Mouse (Mus musculus): ENCODE data around the gene Ascl3. TPM values are rescaled to one million over a fixed set of nuclear protein-coding genes. Genes with fewer than 3 reads are reported as not detected.

Ascl3 gene
- not detected in 2 replicates for polyA plus RNA-seq (2014; fragmentation: Nextera tagmentation; extraction: Ambion mirVana)

- DNase-seq (no peak), ATAC-seq (ENCODE audit: low FRiP score, low TSS enrichment) (no peak)
- no peaks in the 10 kb centered on the region for H3K27me3 ChIP-seq (ENCODE audit: control insufficient read depth, insufficient read depth, low read length)
- no peak within 1 kb of the TSS for H3K9ac ChIP-seq (replicated peaks; ENCODE audit: low read length)
- no peaks in the 10 kb centered on the region for H3K9me3 ChIP-seq (ENCODE audit: control insufficient read depth, low read length)
- no peak within 1 kb of the TSS for H3K4me2 ChIP-seq (ENCODE audit: low read length)
- H3K36me3 ChIP-seq (ENCODE audit: control insufficient read depth, insufficient read depth, low read length) = peaks cover 26% of the 10 kb centered on the region
- H3K4me1 ChIP-seq (ENCODE audit: control insufficient read depth, insufficient read depth, low read length) = no peaks in the 10 kb centered on the region
- no peak within 1 kb of the TSS for H3K27ac ChIP-seq (replicated peaks; ENCODE audit: low read depth, low read length)
- 90% methylated on average over 5 of the region's 5 CpGs for WGBS
- H3K4me3 ChIP-seq (replicated peaks; ENCODE audit: low read depth, low read length) = no peak within 1 kb of the TSS
Measured at GRCm38 (mm10) chr7:109731626-109732025, at the start of gene Ascl3. Ascl3 (minus strand) TSS chr7:109731726.

- H3K9ac ChIP-seq (replicated peaks; ENCODE audit: low read length) = peak overlapping the region; percentile 57
- no peak overlapping the region for H3K27ac ChIP-seq (replicated peaks; ENCODE audit: low read depth, low read length)
- peak overlapping the region; percentile 94 for H3K4me2 ChIP-seq (ENCODE audit: low read length)
- peaks cover 27% of the 10 kb centered on the region; the same call in 1 of the 2 replicates for H3K27me3 ChIP-seq (ENCODE audit: control insufficient read depth, insufficient read depth, low read length)
- H3K9me3 ChIP-seq (ENCODE audit: control insufficient read depth, low read length) = no peaks in the 10 kb centered on the region
- DNase-seq (no peak), ATAC-seq (ENCODE audit: low FRiP score, low TSS enrichment) (peak; percentile 51)
- 0 out of 2 replicates have a peak, but pooled peaks cover 3% of the 10 kb centered on the region for H3K4me1 ChIP-seq (ENCODE audit: control insufficient read depth, insufficient read depth, low read length)
- H3K36me3 ChIP-seq (ENCODE audit: control insufficient read depth, insufficient read depth, low read length) = no peaks in the 10 kb centered on the region
- peak overlapping the region; percentile 56 for H3K4me3 ChIP-seq (replicated peaks; ENCODE audit: low read depth, low read length)
- 2% methylated on average over 24 of the region's 24 CpGs for WGBS
Measured at GRCm38 (mm10) chr7:109781087-109781469, 49.6 kb upstream of the Ascl3 start.

- H3K9me3 ChIP-seq (ENCODE audit: control insufficient read depth, low read length) = no peaks in the 10 kb centered on the region
- H3K27me3 ChIP-seq (ENCODE audit: control insufficient read depth, insufficient read depth, low read length) = no peaks in the 10 kb centered on the region
- DNase-seq (no peak), ATAC-seq (ENCODE audit: low FRiP score, low TSS enrichment) (no peak)
- H3K4me1 ChIP-seq (ENCODE audit: control insufficient read depth, insufficient read depth, low read length) = no peaks in the 10 kb centered on the region
- H3K9ac ChIP-seq (replicated peaks; ENCODE audit: low read length) = no peak overlapping the region
- H3K4me2 ChIP-seq (ENCODE audit: low read length) = no peak overlapping the region
- H3K27ac ChIP-seq (replicated peaks; ENCODE audit: low read depth, low read length) = no peak overlapping the region
- H3K4me3 ChIP-seq (replicated peaks; ENCODE audit: low read depth, low read length) = no peak overlapping the region
- H3K36me3 ChIP-seq (ENCODE audit: control insufficient read depth, insufficient read depth, low read length) = no peaks in the 10 kb centered on the region
Measured at GRCm38 (mm10) chr7:109772251-109772650, 40.7 kb upstream of the Ascl3 start.

GRCm38 (mm10) chr7:109768699-109769383 is 37.3 kb upstream of the Ascl3 start:
- WGBS = 76% methylated on average over 2 of the region's 2 CpGs
- Histone ChIP-seq H3K4me1 (ENCODE audit: control insufficient read depth, insufficient read depth, low read length) (no peaks in the 10 kb centered on the region), H3K4me2 (ENCODE audit: low read length) (no peak overlapping the region), H3K36me3 (ENCODE audit: control insufficient read depth, insufficient read depth, low read length) (no peaks in the 10 kb centered on the region), H3K4me3 (replicated peaks; ENCODE audit: low read depth, low read length) (no peak overlapping the region), H3K27ac (replicated peaks; ENCODE audit: low read depth, low read length) (no peak overlapping the region), H3K27me3 (ENCODE audit: control insufficient read depth, insufficient read depth, low read length) (no peaks in the 10 kb centered on the region), H3K9me3 (ENCODE audit: control insufficient read depth, low read length) (no peaks in the 10 kb centered on the region), H3K9ac (replicated peaks; ENCODE audit: low read length) (no peak overlapping the region)
- ATAC-seq (ENCODE audit: low FRiP score, low TSS enrichment) = no peak
- DNase-seq = no peak

GRCm38 (mm10) chr7:109767575-109768350 is 36.2 kb upstream of the Ascl3 start:
- Histone ChIP-seq H3K9me3 (ENCODE audit: control insufficient read depth, low read length) (no peaks in the 10 kb centered on the region), H3K9ac (replicated peaks; ENCODE audit: low read length) (no peak overlapping the region), H3K4me1 (ENCODE audit: control insufficient read depth, insufficient read depth, low read length) (no peaks in the 10 kb centered on the region), H3K4me3 (replicated peaks; ENCODE audit: low read depth, low read length) (no peak overlapping the region), H3K4me2 (ENCODE audit: low read length) (no peak overlapping the region), H3K27me3 (ENCODE audit: control insufficient read depth, insufficient read depth, low read length) (no peaks in the 10 kb centered on the region), H3K27ac (replicated peaks; ENCODE audit: low read depth, low read length) (no peak overlapping the region), H3K36me3 (ENCODE audit: control insufficient read depth, insufficient read depth, low read length) (no peaks in the 10 kb centered on the region)
- WGBS = 83% methylated on average over 7 of the region's 7 CpGs
- no peak for ATAC-seq (ENCODE audit: low FRiP score, low TSS enrichment)
- DNase-seq = no peak

- no peak overlapping the region for H3K4me3 ChIP-seq (replicated peaks; ENCODE audit: low read depth, low read length)
- no peaks in the 10 kb centered on the region for H3K4me1 ChIP-seq (ENCODE audit: control insufficient read depth, insufficient read depth, low read length)
- no peak overlapping the region for H3K9ac ChIP-seq (replicated peaks; ENCODE audit: low read length)
- no peaks in the 10 kb centered on the region for H3K27me3 ChIP-seq (ENCODE audit: control insufficient read depth, insufficient read depth, low read length)
- ATAC-seq (ENCODE audit: low FRiP score, low TSS enrichment) (no peak), DNase-seq (no peak)
- WGBS = 78% methylated on average over 2 of the region's 2 CpGs
- H3K9me3 ChIP-seq (ENCODE audit: control insufficient read depth, low read length) = no peaks in the 10 kb centered on the region
- H3K4me2 ChIP-seq (ENCODE audit: low read length) = no peak overlapping the region
- no peaks in the 10 kb centered on the region for H3K36me3 ChIP-seq (ENCODE audit: control insufficient read depth, insufficient read depth, low read length)
- H3K27ac ChIP-seq (replicated peaks; ENCODE audit: low read depth, low read length) = no peak overlapping the region
Measured at GRCm38 (mm10) chr7:109764009-109764408, 32.5 kb upstream of the Ascl3 start.

- ATAC-seq (ENCODE audit: low FRiP score, low TSS enrichment) = no peak
- H3K4me3 ChIP-seq (replicated peaks; ENCODE audit: low read depth, low read length) = no peak overlapping the region
- H3K4me2 ChIP-seq (ENCODE audit: low read length) = no peak overlapping the region
- H3K9ac ChIP-seq (replicated peaks; ENCODE audit: low read length) = no peak overlapping the region
- DNase-seq = no peak
- no peak overlapping the region for H3K27ac ChIP-seq (replicated peaks; ENCODE audit: low read depth, low read length)
- H3K27me3 ChIP-seq (ENCODE audit: control insufficient read depth, insufficient read depth, low read length) = no peaks in the 10 kb centered on the region
- no peaks in the 10 kb centered on the region for H3K36me3 ChIP-seq (ENCODE audit: control insufficient read depth, insufficient read depth, low read length)
- no peaks in the 10 kb centered on the region for H3K9me3 ChIP-seq (ENCODE audit: control insufficient read depth, low read length)
- WGBS = 96% methylated on average over 3 of the region's 3 CpGs
- peaks cover 16% of the 10 kb centered on the region; the same call in 1 of the 2 replicates for H3K4me1 ChIP-seq (ENCODE audit: control insufficient read depth, insufficient read depth, low read length)
Measured at GRCm38 (mm10) chr7:109756291-109756690, 24.8 kb upstream of the Ascl3 start.

GRCm38 (mm10) chr7:109754034-109754433 is 22.5 kb upstream of the Ascl3 start:
- H3K4me3 ChIP-seq (replicated peaks; ENCODE audit: low read depth, low read length) = no peak overlapping the region
- H3K9me3 ChIP-seq (ENCODE audit: control insufficient read depth, low read length) = no peaks in the 10 kb centered on the region
- ATAC-seq (ENCODE audit: low FRiP score, low TSS enrichment) = no peak
- H3K36me3 ChIP-seq (ENCODE audit: control insufficient read depth, insufficient read depth, low read length) = peaks cover 6% of the 10 kb centered on the region; the same call in 1 of the 2 replicates
- H3K4me1 ChIP-seq (ENCODE audit: control insufficient read depth, insufficient read depth, low read length) = peaks cover 18% of the 10 kb centered on the region; the same call in 1 of the 2 replicates
- H3K4me2 ChIP-seq (ENCODE audit: low read length) = no peak overlapping the region
- H3K9ac ChIP-seq (replicated peaks; ENCODE audit: low read length) = no peak overlapping the region
- H3K27me3 ChIP-seq (ENCODE audit: control insufficient read depth, insufficient read depth, low read length) = no peaks in the 10 kb centered on the region
- H3K27ac ChIP-seq (replicated peaks; ENCODE audit: low read depth, low read length) = no peak overlapping the region
- no peak for DNase-seq
- 94% methylated on average over 8 of the region's 8 CpGs for WGBS

Measured in midbrain, embryonic 14.5 days (tissue).